Mouse (Mus musculus): ENCODE data around the gene Tenm3. TPM values are rescaled to one million over a fixed set of nuclear protein-coding genes. Genes with fewer than 3 reads are reported as not detected.

Gene Tenm3
- total RNA-seq, 4 experiments from 2014 or later = 71.0 to 86.4 (median 79.6) TPM

- DNase-seq (ENCODE audit: low spot score in 2 of 2) = no peak
These were observed 33.1 kb downstream of the Tenm3 start for GRCm38 (mm10) chr8:48810615-48811014.

GRCm38 (mm10) chr8:48809104-48809503 lies 34.6 kb downstream of the Tenm3 start:
- no peak for DNase-seq (ENCODE audit: low spot score in 2 of 2)

GRCm38 (mm10) chr8:48803070-48803469 lies 40.7 kb downstream of the Tenm3 start:
- DNase-seq (ENCODE audit: low spot score in 2 of 2) = no peak

- DNase-seq (ENCODE audit: low spot score in 2 of 2) = no peak
These were observed 41.5 kb downstream of the Tenm3 start for GRCm38 (mm10) chr8:48802231-48802630.

GRCm38 (mm10) chr8:48797955-48798359 lies 45.8 kb downstream of the Tenm3 start:
- no peak for DNase-seq (ENCODE audit: low spot score in 2 of 2)

- DNase-seq (ENCODE audit: low spot score in 2 of 2) = no peak
These were observed 49.5 kb downstream of the Tenm3 start for GRCm38 (mm10) chr8:48794285-48794684.

- DNase-seq (ENCODE audit: low spot score in 2 of 2) = no peak
These were observed 50.0 kb downstream of the Tenm3 start for GRCm38 (mm10) chr8:48793729-48794128.

- no peak for DNase-seq (ENCODE audit: low spot score in 2 of 2)
These were observed 51.0 kb downstream of the Tenm3 start for GRCm38 (mm10) chr8:48792587-48793326.

- DNase-seq (ENCODE audit: low spot score in 2 of 2) = no peak
These were observed 60.4 kb downstream of the Tenm3 start for GRCm38 (mm10) chr8:48783308-48783707.

- DNase-seq (ENCODE audit: low spot score in 2 of 2) = no peak
These were observed 63.1 kb downstream of the Tenm3 start for GRCm38 (mm10) chr8:48780628-48781027.

- DNase-seq (ENCODE audit: low spot score in 2 of 2) = no peak
These were observed 64.6 kb downstream of the Tenm3 start for GRCm38 (mm10) chr8:48779194-48779593.

GRCm38 (mm10) chr8:48776081-48776480 lies 67.7 kb downstream of the Tenm3 start:
- DNase-seq (ENCODE audit: low spot score in 2 of 2) = no peak

GRCm38 (mm10) chr8:48775531-48776037 lies 68.2 kb downstream of the Tenm3 start:
- no peak for DNase-seq (ENCODE audit: low spot score in 2 of 2)

- DNase-seq (ENCODE audit: low spot score in 2 of 2) = no peak
These were observed 68.9 kb downstream of the Tenm3 start for GRCm38 (mm10) chr8:48774837-48775236.

- no peak for DNase-seq (ENCODE audit: low spot score in 2 of 2)
These were observed 77.1 kb downstream of the Tenm3 start for GRCm38 (mm10) chr8:48766545-48767234.

GRCm38 (mm10) chr8:48765212-48765611 lies 78.5 kb downstream of the Tenm3 start:
- DNase-seq (ENCODE audit: low spot score in 2 of 2) = no peak

- DNase-seq (ENCODE audit: low spot score in 2 of 2) = no peak
These were observed 79.7 kb downstream of the Tenm3 start for GRCm38 (mm10) chr8:48764011-48764410.

- DNase-seq (ENCODE audit: low spot score in 2 of 2) = no peak
These were observed 86.9 kb downstream of the Tenm3 start for GRCm38 (mm10) chr8:48756874-48757273.

GRCm38 (mm10) chr8:48755492-48755891 lies 88.3 kb downstream of the Tenm3 start:
- DNase-seq (ENCODE audit: low spot score in 2 of 2) = no peak

- DNase-seq (ENCODE audit: low spot score in 2 of 2) = no peak
These were observed 88.8 kb downstream of the Tenm3 start for GRCm38 (mm10) chr8:48754959-48755358.

GRCm38 (mm10) chr8:48751965-48752364 lies 91.8 kb downstream of the Tenm3 start:
- no peak for DNase-seq (ENCODE audit: low spot score in 2 of 2)

GRCm38 (mm10) chr8:48748503-48749059 lies 95.2 kb downstream of the Tenm3 start:
- no peak for DNase-seq (ENCODE audit: low spot score in 2 of 2)

Measured in left cerebral cortex, adult 8-10 months (tissue).